Mouse (Mus musculus): ENCODE measurements around the gene Pigg.
"Not testable (repeated sequence)": the region's sequence is repeated elsewhere in the genome, so short reads cannot be mapped to it uniquely, and the experiment has no call there.

Pigg gene

GRCm38 (mm10) chr5:108312224-108313064 lies at the start of gene Pigg:
Gene Pigg (plus strand): TSS chr5:108312609.
- DNase-seq (ENCODE audit: low spot score in 2 of 2): peak; percentile 87 to 92

- DNase-seq (ENCODE audit: low spot score in 2 of 2): peak in 1 of 2 experiments; percentile 19
Observed at GRCm38 (mm10) chr5:108262722-108263121, 49.7 kb upstream of the Pigg start.

GRCm38 (mm10) chr5:108263785-108264184 lies 48.6 kb upstream of the Pigg start:
- not testable (repeated sequence) for DNase-seq (ENCODE audit: low spot score in 2 of 2)

GRCm38 (mm10) chr5:108266990-108267389 lies 45.4 kb upstream of the Pigg start:
- no peak for DNase-seq (ENCODE audit: low spot score in 2 of 2)

- DNase-seq (ENCODE audit: low spot score in 2 of 2): peak; percentile 72 to 86
Observed at GRCm38 (mm10) chr5:108268127-108269062, 44.0 kb upstream of the Pigg start, which contains the start of gene Dr1. Gene Dr1 (plus strand): TSS chr5:108268897.

GRCm38 (mm10) chr5:108269063-108269810 lies 43.2 kb upstream of the Pigg start:
- DNase-seq (ENCODE audit: low spot score in 2 of 2): peak in 1 of 2 experiments; percentile 25

- no peak for DNase-seq (ENCODE audit: low spot score in 2 of 2)
Observed at GRCm38 (mm10) chr5:108269811-108270151, 42.6 kb upstream of the Pigg start.

- no peak for DNase-seq (ENCODE audit: low spot score in 2 of 2)
Observed at GRCm38 (mm10) chr5:108270415-108270814, 42.0 kb upstream of the Pigg start.

GRCm38 (mm10) chr5:108271345-108271744 lies 41.1 kb upstream of the Pigg start:
- DNase-seq (ENCODE audit: low spot score in 2 of 2): not testable (repeated sequence)

GRCm38 (mm10) chr5:108286957-108287356 lies 25.5 kb upstream of the Pigg start:
- no peak for DNase-seq (ENCODE audit: low spot score in 2 of 2)

GRCm38 (mm10) chr5:108301567-108301966 lies 10.8 kb upstream of the Pigg start:
- no peak for DNase-seq (ENCODE audit: low spot score in 2 of 2)

GRCm38 (mm10) chr5:108313065-108313860 lies 854 bp downstream of the Pigg start:
- no peak for DNase-seq (ENCODE audit: low spot score in 2 of 2)

GRCm38 (mm10) chr5:108331051-108331450 lies 18.6 kb downstream of the Pigg start:
- DNase-seq (ENCODE audit: low spot score in 2 of 2): no peak

GRCm38 (mm10) chr5:108337385-108337784 lies 25.0 kb downstream of the Pigg start:
- DNase-seq (ENCODE audit: low spot score in 2 of 2): no peak

- DNase-seq (ENCODE audit: low spot score in 2 of 2): no peak
Observed at GRCm38 (mm10) chr5:108338049-108338448, 25.6 kb downstream of the Pigg start.

- DNase-seq (ENCODE audit: low spot score in 2 of 2): no peak
Observed at GRCm38 (mm10) chr5:108343680-108344170, 31.3 kb downstream of the Pigg start.

GRCm38 (mm10) chr5:108345313-108346071 lies 33.1 kb downstream of the Pigg start:
- DNase-seq (ENCODE audit: low spot score in 2 of 2): no peak

- DNase-seq (ENCODE audit: low spot score in 2 of 2): no peak
Observed at GRCm38 (mm10) chr5:108347843-108348242, 35.4 kb downstream of the Pigg start.

- DNase-seq (ENCODE audit: low spot score in 2 of 2): no peak
Observed at GRCm38 (mm10) chr5:108349511-108350148, 37.2 kb downstream of the Pigg start.
